Mouse (Mus musculus): Measurements from ENCODE around the gene Pald1.
A peak's percentile ranks its signal among the peaks of the same experiment; 100 is the strongest.

GRCm38 (mm10) chr10:61339216-61339615 is 44.1 kb downstream of the Pald1 start:
- TF ChIP-seq CTCF (conservative IDR thresholded peaks at IDR 0.05; ENCODE audit: insufficient read depth, insufficient read length, low read depth, low read length) (0 out of 2 replicates have a peak, but pooled peaks have one; percentile 9), POLR2A (IDR thresholded peaks at IDR 0.05; ENCODE audit: low read depth, low read length) (no peak)
